Mouse (Mus musculus): ENCODE data around the gene Ccndbp1.
"Not testable (repeated sequence)": the region's sequence is repeated elsewhere in the genome, so short reads cannot be mapped to it uniquely, and the experiment has no call there.

Gene Ccndbp1

GRCm38 (mm10) chr2:121007925-121008663, at the start of gene Ccndbp1:
TSS of gene Ccndbp1 (plus strand) at chr2:121008403.
- DNase-seq (ENCODE audit: low read depth, low spot score), result peak; percentile 95

DNA sequence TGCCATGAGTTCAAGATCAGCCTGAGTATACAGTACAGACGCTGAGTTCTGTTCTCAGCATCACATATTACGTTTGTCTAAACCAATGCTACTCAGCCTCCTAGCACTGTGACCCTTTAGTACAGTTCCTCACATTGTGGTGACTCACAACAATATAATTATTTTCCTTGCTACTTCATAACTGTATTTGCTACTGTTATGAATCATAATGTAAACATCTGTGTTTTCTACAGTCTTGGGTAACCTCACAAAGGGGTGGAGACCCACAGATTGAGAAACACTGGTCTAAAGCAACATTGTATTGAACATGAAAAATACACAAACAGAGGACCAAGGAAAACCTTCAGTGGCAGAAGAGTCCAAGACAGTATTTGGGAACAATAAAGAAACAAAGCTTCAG, 48.8 kb upstream of the Ccndbp1 start:
- no peak for DNase-seq (ENCODE audit: low read depth, low spot score)

- DNase-seq (ENCODE audit: low read depth, low spot score), result no peak
Measured at GRCm38 (mm10) chr2:120959827-120960226, 48.4 kb upstream of the Ccndbp1 start.

GRCm38 (mm10) chr2:120960261-120960660, 47.9 kb upstream of the Ccndbp1 start:
- no peak for DNase-seq (ENCODE audit: low read depth, low spot score)

DNA sequence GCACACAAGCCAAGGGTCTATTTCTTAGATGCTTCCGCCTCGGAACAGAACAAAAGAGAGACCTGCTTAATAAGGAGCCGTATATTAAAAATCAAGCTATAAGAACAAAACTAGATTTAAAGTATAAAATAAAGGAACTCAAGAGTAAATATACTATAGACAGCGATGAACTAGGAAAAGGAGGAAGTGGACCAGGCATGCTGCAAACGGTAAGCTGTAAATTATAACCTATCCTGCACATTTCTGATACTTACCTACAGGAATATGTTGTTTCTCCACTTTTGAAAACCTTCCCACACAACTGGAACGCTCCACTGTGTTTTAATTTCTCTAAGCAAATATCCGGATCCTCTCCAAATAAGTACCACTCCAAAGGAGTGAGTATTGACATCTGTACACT, 45.1 kb upstream of the Ccndbp1 start:
- no peak for DNase-seq (ENCODE audit: low read depth, low spot score)

DNA sequence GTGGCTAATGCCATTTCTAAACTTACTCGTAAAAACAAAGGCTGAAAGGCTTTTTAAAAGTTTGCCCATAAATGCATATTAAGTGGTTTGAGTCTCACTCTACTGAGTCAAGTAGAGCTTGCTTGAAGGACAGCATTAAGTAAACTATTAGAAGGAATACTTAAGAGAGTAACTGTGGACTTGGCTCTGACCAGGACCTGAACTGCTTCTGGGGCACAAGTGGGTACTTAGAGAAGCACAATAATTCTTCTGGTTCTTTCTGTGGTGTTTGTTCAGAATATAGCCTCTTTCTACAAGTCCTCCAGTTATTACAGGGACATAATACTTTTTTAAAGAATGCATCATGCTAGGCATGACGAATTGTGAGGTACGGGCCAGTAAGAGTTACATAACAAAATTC, 42.7 kb upstream of the Ccndbp1 start:
- no peak for DNase-seq (ENCODE audit: low read depth, low spot score)

DNA sequence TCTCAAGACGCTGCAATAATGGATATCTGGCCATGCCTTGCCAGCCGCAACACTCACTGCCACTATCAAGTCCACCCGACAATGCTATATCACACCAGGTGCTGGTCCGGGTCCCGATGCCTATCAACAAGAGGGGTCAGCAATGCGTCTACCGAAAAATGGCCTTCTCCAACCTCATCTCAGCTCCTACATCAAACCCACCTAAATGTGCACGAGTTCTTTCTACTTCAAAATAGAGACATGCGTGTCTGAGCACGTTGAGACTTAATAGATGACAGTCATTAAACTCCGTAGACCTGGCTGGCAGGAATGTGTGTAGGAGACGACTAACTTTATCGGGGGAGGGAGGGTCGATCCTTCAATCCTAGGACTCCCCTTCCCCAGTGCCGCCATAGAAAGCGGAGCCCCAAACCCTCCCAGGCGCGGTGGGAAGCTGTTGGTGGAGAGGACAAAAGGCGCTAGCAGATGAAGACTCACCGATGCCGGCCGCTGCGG, 38.1 kb upstream of the Ccndbp1 start:
- no peak for DNase-seq (ENCODE audit: low read depth, low spot score)

DNA sequence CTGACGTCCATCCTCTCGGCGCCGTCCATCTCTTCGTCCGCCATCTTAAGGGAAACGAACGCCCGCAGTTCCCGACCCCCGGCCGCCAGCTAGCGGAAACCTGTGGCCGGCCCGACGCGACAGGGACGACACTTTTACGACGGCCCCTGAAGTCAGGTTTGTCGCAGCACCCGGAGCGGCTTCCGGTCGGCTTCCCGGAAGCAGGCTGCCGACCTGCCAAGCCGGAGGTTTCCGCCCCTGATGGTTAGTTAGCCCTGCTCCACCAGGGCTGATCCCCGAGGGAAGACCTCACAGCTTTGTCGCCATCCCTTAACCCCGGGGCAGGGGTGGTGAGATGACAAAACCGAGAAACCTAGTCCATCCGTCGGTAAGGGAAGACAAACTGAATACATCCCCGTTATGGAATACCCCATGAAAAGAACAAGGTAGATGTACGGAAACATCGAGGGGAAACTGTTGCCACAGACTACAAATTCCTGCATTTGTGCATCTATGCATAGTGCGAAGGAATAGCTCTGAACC, 37.6 kb upstream of the Ccndbp1 start, which contains the start of gene Ubr1:
TSS of gene Ubr1 (minus strand) at position 157 of the 522 bp plus-strand sequence.
- peak; percentile 92 for DNase-seq (ENCODE audit: low read depth, low spot score)

DNA sequence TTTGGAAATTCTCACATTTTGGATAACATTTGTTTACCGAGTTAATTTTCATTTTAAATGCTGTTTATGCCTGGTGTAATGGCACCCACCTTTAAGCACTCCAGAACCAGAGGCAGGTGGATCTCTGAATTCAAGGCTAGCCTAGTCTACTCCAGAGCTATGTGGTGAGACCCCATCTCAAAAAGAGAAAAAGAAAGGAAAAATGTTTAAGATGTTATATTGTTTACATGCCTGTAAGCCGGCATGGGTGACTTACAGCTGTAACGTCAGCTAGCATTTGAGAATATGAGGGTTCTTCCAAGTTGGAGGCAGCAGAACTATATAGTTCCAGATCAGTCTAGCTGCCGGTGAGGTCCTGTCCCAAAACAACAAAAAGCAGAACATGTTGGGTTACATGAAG, 36.4 kb upstream of the Ccndbp1 start:
- DNase-seq (ENCODE audit: low read depth, low spot score), result no peak

GRCm38 (mm10) chr2:120972257-120972656, 35.9 kb upstream of the Ccndbp1 start:
- DNase-seq (ENCODE audit: low read depth, low spot score), result not testable (repeated sequence)

GRCm38 (mm10) chr2:120972964-120973363, 35.2 kb upstream of the Ccndbp1 start:
- DNase-seq (ENCODE audit: low read depth, low spot score), result peak; percentile 86

GRCm38 (mm10) chr2:120976308-120976707, 31.9 kb upstream of the Ccndbp1 start:
- peak; percentile 30 for DNase-seq (ENCODE audit: low read depth, low spot score)

DNA sequence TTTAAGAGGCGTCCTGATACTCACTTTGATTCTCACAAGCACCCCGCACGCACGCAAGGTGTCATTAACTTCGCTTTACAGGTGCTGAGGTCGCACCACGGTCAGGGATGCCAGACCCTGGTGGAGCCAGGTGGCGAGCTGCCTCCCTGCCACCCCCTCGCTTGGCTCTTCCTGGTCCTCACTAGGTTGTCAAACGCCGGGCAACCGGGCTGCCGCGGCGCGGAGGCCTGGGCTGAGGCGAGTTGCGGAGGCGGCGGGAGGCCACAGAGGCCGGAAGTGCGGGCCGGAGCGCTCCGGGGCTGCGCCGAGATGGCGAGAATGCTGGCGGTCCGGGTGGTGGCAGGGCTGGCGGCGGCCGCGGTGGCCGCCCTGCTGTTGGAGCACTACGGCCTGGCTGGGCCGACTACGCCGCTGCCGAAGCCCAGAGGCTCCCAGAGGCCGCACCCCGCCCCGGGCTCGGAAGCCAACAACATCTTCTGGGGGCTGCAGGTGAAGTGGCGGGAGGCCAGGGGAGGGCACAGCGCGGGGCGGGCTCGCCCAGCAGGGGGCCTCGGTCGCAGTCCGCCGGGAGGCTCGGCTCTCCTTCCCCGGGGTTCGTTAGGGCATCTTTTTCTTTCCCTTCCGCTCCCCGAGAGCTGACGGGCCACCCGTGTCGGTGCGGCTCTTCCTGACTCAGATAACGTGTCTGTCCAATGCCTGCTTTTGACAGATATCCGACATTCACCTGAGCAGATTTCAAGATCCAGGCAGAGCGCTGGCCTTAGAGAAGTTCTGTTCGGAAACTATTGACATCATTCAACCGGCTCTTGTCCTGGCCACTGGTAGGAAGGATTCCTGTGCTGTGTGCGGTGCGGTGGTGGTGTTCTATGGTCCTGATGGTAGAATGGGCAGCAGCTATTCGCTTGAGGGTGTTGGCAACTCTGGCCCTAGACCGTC, 30.9 kb upstream of the Ccndbp1 start, which contains the start of gene Tmem62:
TSS of gene Tmem62 (plus strand) at position 28 of the 936 bp plus-strand sequence.
- DNase-seq (ENCODE audit: low read depth, low spot score), result peak; percentile 30

GRCm38 (mm10) chr2:120977926-120978692, 30.1 kb upstream of the Ccndbp1 start:
- DNase-seq (ENCODE audit: low read depth, low spot score), result no peak

DNA sequence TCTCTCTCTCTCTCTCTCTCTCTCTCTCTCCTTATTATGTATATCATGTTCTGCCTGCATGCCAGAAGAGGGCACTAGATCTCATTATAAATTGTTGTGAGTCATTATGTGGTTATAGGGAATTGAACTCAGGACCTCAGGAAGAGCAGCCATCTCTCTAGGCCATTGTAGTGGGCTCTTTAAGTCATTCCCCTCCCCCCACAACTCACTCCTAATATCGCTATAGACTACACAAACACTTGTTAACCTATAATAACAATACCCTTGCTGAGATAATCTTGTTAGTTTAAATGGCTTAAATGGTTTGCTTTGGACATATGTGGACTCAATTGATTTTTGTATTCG, 29.5 kb upstream of the Ccndbp1 start:
- no peak for DNase-seq (ENCODE audit: low read depth, low spot score)

DNA sequence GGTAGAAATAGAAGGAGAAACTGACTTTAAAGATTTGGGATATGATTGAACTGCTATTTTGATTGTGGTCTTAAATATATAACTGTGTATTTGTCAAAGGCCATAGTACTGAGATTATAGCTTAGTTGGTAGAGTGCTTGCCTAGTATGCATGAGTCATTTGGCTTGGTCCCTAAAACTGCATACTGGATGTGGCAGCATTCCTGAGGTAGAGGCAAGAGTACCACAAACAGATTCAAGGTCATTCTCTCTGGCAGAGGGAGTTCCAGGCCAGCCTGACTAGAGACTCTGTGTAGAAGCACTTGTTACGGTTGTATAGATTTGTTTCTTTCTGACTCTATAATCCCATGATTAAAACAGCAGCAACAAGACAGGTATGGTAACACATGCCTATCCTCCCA, 28.4 kb upstream of the Ccndbp1 start:
- DNase-seq (ENCODE audit: low read depth, low spot score), result no peak

DNA sequence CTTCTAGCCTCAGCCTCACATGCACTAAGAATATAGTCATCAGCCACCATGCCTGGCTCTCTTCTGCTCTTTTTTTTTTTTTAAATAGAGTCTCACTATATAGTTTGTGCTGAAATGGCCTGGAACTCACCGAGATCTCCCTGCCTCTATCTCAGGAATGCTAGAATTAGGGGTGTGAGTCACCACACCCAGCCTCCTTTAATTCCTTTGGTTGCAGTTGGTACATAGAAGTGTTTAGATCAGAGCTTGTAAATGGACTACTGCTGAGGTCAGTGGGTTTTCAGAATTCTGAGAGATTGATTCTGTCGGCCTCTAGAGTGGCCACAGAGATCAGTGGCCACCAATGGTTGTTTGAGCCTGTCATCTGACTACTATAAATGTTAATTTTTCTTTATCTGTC, 27.3 kb upstream of the Ccndbp1 start:
- DNase-seq (ENCODE audit: low read depth, low spot score), result no peak

DNA sequence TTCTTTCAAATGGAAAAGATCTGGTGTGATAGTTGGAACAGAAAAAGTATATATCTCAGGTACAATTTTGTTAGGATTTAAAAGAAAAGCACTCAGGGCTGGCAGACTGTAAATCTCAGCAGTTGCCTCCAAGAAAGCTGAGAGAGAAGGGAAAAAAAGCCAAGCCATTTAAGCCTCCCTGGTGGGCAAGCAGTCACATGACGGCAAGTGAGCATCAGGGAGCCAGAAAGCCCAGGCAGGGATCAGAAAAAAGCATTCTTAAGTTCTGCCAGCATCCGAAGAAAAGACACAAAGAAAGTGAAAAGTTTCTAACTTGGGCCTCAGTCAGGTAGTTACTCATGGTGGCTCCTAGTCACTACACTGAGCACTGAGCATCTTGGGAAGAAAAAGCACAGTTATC, 24.6 kb upstream of the Ccndbp1 start:
- no peak for DNase-seq (ENCODE audit: low read depth, low spot score)

GRCm38 (mm10) chr2:120985241-120985640, 23.0 kb upstream of the Ccndbp1 start:
- DNase-seq (ENCODE audit: low read depth, low spot score), result peak; percentile 68

DNA sequence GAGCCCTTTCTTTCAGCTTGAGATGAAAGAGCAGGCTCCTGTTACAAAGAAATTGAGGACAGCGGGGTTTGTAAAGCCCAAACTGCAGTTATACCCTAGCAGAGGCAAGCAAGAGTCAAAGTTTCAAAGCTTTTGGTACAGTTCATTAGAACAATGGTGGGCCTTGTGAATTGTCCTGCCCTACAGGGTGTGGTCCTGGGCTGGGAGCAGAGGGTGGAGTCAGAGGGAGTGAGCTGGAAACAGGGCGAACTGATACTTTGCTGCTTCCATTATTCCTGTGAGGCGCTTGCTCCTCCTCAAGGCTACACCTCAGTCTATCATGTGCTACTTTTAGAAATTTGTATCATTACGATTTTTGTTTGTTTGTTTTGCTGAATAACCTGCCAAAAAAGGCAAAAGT, 17.0 kb upstream of the Ccndbp1 start:
- DNase-seq (ENCODE audit: low read depth, low spot score), result peak; percentile 66

- DNase-seq (ENCODE audit: low read depth, low spot score), result not testable (repeated sequence)
Measured at GRCm38 (mm10) chr2:120996607-120997006, 11.6 kb upstream of the Ccndbp1 start.
